Mouse (Mus musculus) granulocyte monocyte progenitor cell, adult 5-6 weeks (primary cell): ENCODE data around the gene Muc20. TPM values are rescaled to one million over a fixed set of nuclear protein-coding genes. Genes with fewer than 3 reads are reported as not detected.
A peak's percentile ranks its signal among the peaks of the same experiment; 100 is the strongest.

Experiments
- ATAC-seq: replicated peaks from 2 replicates; pipeline ENCODE4 v1.8.0; 2016; ENCODE audit warnings: mild to moderate bottlenecking, moderate TSS enrichment, inconsistent platforms; ENCODE audit not compliant: poor library complexity, severe bottlenecking
- total RNA-seq, 2 experiments: library from RNA; stranded (forward) in 1 of 2; stranded (reverse) in 1 of 2; fragments of 200-712, 200-1000 nt in 1 of 2; fragments of >200 nt in 1 of 2; fragmentation: Nextera tagmentation in 1 of 2; gene quantifications; 2 replicates each; pipeline ENCODE4 v1.2.3; 2014 to 2017

Muc20 gene
- total RNA-seq, 2 experiments from 2014 or later, result not detected

DNA sequence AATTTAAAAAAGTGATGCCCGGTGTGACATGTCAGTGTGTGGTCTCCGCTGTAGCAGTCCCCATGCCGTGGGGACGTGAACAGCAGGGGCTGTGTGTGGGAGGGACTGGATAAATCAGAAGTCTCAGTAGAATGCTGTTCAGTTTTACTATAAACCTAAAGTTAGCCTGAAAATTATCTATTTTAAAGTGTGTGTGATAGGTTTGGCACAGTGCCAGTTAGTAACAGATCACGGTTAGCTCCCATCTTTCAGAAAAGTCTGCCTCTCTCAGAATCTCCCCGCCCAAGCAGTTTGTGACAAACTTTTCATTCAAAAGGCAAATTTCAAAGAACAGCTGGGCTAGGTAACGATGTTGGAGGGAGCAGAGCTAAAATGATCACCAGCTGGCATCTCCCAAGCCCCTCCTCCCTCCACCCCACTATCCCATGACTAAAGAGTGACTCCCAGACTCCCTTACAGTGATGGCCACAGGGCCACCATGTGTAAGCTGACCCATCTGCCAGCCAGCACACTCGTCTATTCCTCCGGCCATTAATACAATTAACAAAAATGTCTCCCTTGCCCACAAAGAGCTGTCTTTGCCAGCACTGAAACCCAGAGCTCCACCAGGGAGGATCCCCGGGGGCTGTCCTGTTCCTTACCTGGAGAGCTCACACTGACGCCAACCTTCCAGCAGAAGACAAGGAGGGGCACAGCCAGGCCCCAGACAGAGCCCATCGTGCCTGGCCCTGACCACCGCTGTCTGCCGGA, 384 bp downstream of the Muc20 start:
- ATAC-seq, result no peak

DNA sequence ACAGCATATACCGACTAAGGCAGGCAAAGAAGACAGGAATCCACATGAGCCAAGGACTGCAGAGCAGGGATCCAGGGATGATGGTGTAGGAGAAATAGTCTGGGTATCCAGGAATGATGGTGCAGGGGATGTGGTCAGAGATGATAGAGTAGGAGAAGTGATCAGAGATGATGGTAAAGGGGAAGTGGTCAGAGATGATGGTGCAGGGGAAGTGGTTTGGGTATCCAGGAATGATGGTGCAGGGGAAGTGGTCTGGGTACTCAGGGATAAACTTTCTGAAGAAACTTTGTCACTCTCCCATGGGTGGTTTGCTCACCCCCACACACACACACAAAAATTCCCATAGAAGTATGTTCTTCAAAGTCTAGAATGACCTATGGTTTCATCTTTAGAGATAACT, 2.1 kb downstream of the Muc20 start:
- ATAC-seq, result peak; percentile 94

- no peak for ATAC-seq
Observed at GRCm38 (mm10) chr16:32790056-32790455, 7.2 kb downstream of the Muc20 start.

DNA sequence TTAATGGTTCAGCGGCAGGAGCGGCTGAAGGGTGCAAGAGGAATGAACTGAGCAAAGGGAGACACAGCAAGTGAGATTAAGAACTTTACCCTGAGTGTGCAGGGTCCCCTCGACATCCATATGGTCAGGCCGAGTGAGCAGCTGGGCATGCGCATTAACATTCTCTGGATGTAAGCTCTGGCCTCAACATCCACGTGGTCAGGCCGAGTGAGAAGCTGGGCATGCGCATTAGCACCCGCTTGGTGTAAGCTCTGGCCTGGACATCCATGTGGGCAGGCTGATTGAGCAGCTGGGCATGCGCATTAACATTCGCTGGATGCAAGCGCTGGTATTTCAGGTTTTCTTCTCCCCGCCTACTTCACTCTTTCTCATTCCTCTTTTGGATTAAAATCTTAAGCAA, 12.4 kb downstream of the Muc20 start:
- no peak for ATAC-seq

GRCm38 (mm10) chr16:32783324-32784062, 13.7 kb downstream of the Muc20 start:
- no peak for ATAC-seq

GRCm38 (mm10) chr16:32778956-32779355, 18.3 kb downstream of the Muc20 start:
- ATAC-seq, result no peak

- peak; percentile 30; the same call in 1 of the 2 replicates for ATAC-seq
Observed at GRCm38 (mm10) chr16:32776676-32777075, 20.6 kb downstream of the Muc20 start.

DNA sequence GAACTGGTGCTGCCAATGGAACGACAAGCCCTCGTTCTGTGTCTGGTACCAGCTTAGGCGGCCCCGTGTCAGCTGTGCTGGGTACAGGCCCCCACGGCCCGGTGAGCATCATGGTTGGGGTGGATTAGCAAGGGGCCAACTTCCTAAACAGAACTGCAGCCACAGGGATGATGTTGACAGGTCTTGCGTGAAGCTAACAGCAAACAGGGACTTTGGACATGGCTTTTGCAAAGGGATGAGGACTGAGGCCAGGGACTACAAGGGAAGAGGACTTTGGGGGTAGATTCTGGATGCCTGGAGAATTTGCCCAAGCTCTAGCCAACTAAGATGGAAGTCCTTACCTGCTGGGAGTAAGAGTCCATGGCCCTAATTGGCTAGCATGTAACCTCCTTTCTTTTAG, 30.3 kb downstream of the Muc20 start:
- no peak for ATAC-seq

DNA sequence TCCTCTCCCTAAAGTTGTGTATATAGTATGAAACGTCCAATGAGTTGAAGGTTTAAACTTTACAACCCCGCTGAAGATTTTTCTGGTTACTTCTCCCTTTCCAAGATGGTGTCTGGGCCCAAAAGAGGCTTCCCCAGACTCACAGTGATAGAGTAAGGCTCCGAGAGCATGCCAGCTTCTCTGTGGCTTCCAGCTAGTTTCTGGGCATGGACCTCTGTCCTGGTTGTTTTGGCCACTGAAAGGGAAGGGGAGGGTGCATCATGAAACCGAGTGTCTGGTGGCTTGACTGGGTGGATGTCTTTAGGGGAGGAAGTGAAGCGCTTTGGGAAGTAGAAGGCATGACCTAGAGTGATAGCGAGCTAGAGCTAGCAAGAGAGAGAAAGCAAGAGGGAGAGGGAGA, 32.3 kb downstream of the Muc20 start:
- ATAC-seq, result no peak

GRCm38 (mm10) chr16:32764550-32764949, 32.7 kb downstream of the Muc20 start:
- ATAC-seq, result no peak

DNA sequence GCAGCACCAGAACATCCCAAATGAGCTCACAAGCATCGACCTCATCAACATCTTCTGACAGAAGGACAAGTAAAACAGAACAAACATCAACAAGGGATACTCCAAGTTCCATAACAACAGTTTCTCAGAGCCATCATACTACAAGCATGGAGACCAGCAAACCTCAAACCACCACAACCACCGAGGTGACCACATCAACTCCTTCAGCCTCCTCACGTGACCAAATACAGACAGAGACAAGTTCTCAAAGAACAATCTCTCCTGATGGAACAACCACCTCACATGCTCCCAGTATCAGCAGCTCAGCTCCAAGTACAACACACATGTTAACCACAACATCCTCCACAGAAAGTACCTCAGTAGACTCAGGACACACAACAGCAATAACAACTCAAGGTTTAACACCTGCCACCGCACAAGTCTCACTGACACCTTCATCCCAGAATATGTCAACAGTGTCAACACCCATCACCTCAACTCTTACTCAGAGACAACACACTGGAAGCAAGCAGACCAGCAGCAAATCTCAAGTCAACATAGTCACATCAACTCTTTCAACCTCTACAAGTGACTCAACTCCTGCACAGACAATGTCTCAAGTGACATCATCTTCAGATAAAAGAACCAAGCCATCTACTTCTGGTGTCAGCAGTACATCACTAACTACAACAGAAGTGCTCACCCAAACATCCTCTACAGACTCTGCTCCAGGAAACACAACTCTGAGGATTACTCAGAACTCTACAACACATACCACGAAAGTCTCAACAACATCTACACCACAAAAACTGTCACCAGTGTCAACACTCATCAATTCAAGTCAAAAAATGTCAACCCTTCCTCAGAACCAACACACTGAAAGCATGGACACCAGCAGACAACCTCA, 46.8 kb downstream of the Muc20 start:
- no peak for ATAC-seq

DNA sequence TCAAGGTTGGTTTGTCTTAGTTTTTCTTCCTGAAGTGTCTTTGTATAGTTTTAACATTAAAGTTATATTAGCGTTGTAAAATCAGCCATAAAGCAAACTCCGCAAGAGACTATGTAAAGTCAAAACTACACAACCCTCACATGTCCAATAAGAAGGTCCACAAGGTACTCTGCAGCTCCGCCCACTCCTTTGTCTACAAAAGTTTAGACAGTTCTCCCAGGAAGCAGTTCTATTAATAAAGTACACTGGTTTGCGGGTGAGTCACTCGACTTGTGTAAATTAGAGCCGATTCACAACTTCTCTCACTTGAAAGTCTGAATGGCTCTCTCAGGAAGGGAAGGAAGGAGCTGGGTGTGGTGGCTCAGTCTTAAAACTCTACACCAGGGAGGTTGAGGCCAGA, 51.4 kb downstream of the Muc20 start:
- ATAC-seq, result no peak

DNA sequence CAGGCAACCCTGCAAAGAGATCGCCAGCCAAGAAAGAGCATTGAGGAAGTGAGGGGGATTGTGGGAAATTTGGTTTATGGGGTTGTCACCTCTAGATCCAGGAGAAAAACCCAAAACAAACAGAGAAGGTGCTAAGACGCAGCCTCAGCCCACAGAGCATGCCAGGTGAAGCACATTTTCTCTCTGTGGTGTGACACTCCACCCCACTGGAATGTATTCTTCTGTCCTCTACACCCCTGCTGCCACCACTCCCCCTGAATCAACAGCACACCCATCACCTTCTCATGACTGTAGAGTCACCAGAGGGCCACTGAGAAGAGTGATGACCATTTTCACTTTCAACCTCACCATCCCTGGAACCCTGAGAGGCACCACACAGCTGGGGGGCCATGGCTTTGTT, 54.5 kb downstream of the Muc20 start:
- ATAC-seq, result no peak

DNA sequence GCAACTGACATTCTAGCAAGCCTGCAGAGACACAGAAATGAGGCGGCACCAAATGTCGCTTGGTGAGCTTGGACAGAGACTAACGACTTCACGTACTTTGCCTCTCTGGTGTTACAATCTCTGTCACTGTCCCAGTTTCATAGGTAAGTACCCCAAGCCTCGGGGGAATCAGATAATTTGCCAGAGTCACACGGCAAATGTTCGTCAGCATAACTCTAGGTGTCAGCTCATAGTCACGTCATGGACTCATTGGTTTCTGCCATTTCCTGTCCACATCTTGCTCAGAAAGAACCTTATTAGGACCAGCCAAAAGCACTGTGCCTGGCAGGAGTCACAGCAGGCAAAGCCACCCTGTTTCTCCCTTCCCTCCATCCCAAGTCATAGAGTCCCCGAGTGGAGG, 55.9 kb downstream of the Muc20 start:
- no peak for ATAC-seq

DNA sequence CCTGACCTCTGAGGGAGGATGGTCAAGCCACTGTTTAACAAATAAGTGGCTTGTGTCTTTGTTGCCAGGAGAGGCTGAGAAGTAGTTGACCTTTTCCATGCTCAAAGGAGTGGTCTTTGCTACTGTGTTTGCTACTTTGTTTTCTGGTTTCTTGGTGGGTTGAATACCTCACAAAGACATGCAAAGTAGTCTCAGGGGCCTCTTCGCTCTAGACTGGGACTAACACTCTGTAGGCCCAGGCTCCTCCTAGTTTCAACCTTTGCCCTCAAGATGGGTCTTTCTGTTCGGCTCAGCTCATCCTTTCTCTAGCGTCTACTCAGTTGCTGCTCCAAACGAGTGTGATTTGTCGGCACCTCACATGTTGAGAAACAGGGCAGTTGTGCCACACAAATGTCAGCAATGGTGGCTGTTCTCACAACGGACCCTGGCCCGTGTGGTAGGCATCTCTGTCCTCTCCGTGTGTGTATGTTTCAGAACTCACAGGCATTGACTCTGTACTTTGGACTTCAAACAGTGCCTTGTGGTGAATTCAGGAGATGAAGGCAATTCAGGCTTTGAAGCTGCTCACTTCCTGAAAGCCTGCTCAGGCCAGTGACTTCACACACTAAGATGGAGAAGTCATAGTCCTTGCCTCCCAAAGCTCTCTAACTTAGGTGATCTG, 57.1 kb downstream of the Muc20 start:
- ATAC-seq, result no peak

DNA sequence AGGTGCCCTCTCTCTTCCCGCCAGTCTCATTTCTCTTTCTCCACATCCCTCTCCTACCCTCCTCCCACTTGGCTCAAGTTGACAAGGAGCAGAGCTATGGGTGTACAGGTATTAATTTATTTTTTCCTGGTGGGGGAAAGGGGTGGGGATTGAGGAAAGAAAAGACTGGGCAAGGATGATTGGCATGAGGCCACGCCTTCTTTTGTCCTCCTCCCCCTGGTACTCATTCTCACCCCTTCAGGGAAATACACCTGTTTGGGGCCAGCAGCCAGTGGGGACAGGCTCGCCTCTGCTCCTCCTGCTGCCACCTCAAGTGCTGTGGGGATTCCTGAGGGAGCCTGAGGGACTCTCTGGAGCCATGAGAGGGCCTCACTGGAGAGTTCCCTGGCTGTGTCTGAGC, 61.2 kb downstream of the Muc20 start:
- ATAC-seq, result no peak

DNA sequence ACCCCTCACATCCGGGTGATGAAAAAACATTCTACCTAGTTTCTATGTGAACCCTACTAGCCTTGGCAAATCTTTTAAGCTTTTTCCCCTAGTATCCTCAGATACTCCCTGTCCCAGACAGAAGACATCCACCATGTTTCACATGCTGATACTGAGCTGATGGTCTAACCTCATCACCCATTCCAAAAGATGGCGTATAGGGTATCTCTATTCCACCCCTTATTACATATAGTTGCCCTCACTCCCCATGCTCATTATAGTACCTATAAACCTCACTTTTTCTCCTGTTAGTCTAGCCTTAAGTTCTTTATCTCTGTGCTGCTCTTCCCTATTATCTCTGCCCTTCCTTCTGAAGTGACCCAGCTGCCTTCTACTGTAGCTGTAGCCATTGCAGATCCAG, 61.6 kb downstream of the Muc20 start, which contains the start of gene Muc4:
Muc4 (plus strand) TSS at position 301 of the 400 bp plus-strand sequence.
- ATAC-seq, result no peak

- no peak for ATAC-seq
Observed at GRCm38 (mm10) chr16:32733213-32733612, 64.0 kb downstream of the Muc20 start.

DNA sequence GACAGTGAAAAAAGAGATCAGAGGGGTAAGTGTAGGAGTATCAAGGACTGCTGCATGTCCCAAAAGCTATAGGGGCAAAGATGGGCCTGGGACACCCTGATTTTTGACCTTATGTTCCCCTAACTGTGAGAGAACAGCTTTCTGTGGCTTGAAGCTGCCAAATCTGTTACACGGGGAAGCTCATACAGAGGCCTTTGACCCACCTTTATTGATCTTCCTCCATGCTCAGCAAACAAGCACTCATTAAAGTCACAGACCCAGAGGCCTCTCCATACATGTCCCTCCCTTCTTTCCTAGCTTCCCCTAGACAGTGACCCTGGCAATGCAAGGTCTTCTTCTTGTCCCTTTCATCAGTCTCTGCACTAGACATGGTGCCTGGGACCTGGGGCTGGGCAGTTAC, 68.5 kb downstream of the Muc20 start:
- no peak for ATAC-seq

- ATAC-seq, result no peak
Observed at GRCm38 (mm10) chr16:32728240-32728639, 69.0 kb downstream of the Muc20 start.
